Mouse (Mus musculus): ENCODE measurements around the gene Ahnak.

- no peak for TF ChIP-seq POLR2A (IDR thresholded peaks at IDR 0.05; ENCODE audit: insufficient read depth, low read depth, low read length)
- TF ChIP-seq CTCF (IDR thresholded peaks at IDR 0.05; ENCODE audit: insufficient read depth, low read depth, low read length), result no peak
Measured at GRCm38 (mm10) chr19:9052803-9053431, 63.8 kb downstream of the Ahnak start.

All from olfactory bulb, adult 2 months (tissue).